Mouse (Mus musculus): Measurements from ENCODE around the gene Fjx1.

Gene Fjx1

GRCm38 (mm10) chr2:102451671-102452549 lies at the start of gene Fjx1:
TSS of gene Fjx1 (minus strand) at chr2:102452499.
- DNase-seq (ENCODE audit: low read depth in 1 of 2, low spot score in 2 of 2): no peak

GRCm38 (mm10) chr2:102500001-102500689 lies 47.8 kb upstream of the Fjx1 start:
- DNase-seq (ENCODE audit: low read depth in 1 of 2, low spot score in 2 of 2): no peak

- no peak for DNase-seq (ENCODE audit: low read depth in 1 of 2, low spot score in 2 of 2)
Observed at GRCm38 (mm10) chr2:102480738-102481137, 28.4 kb upstream of the Fjx1 start.

- no peak for DNase-seq (ENCODE audit: low read depth in 1 of 2, low spot score in 2 of 2)
Observed at GRCm38 (mm10) chr2:102476101-102476500, 23.8 kb upstream of the Fjx1 start.

- no peak for DNase-seq (ENCODE audit: low read depth in 1 of 2, low spot score in 2 of 2)
Observed at GRCm38 (mm10) chr2:102468645-102469044, 16.3 kb upstream of the Fjx1 start.

GRCm38 (mm10) chr2:102464342-102464732 lies 12.0 kb upstream of the Fjx1 start:
- no peak for DNase-seq (ENCODE audit: low read depth in 1 of 2, low spot score in 2 of 2)

GRCm38 (mm10) chr2:102463587-102464341 lies 11.5 kb upstream of the Fjx1 start:
- DNase-seq (ENCODE audit: low read depth in 1 of 2, low spot score in 2 of 2): no peak

GRCm38 (mm10) chr2:102461491-102461890 lies 9.2 kb upstream of the Fjx1 start:
- DNase-seq (ENCODE audit: low read depth in 1 of 2, low spot score in 2 of 2): no peak

- DNase-seq (ENCODE audit: low read depth in 1 of 2, low spot score in 2 of 2): no peak
Observed at GRCm38 (mm10) chr2:102455126-102455525, 2.8 kb upstream of the Fjx1 start.

GRCm38 (mm10) chr2:102453447-102453846 lies 1.1 kb upstream of the Fjx1 start:
- no peak for DNase-seq (ENCODE audit: low read depth in 1 of 2, low spot score in 2 of 2)

GRCm38 (mm10) chr2:102450761-102451670 lies 1.3 kb downstream of the Fjx1 start:
- no peak for DNase-seq (ENCODE audit: low read depth in 1 of 2, low spot score in 2 of 2)

- no peak for DNase-seq (ENCODE audit: low read depth in 1 of 2, low spot score in 2 of 2)
Observed at GRCm38 (mm10) chr2:102450248-102450760, 2.0 kb downstream of the Fjx1 start.

GRCm38 (mm10) chr2:102449630-102450247 lies 2.6 kb downstream of the Fjx1 start:
- DNase-seq (ENCODE audit: low read depth in 1 of 2, low spot score in 2 of 2): no peak

- DNase-seq (ENCODE audit: low read depth in 1 of 2, low spot score in 2 of 2): no peak
Observed at GRCm38 (mm10) chr2:102449056-102449455, 3.2 kb downstream of the Fjx1 start.

GRCm38 (mm10) chr2:102447831-102448230 lies 4.5 kb downstream of the Fjx1 start:
- no peak for DNase-seq (ENCODE audit: low read depth in 1 of 2, low spot score in 2 of 2)

- DNase-seq (ENCODE audit: low read depth in 1 of 2, low spot score in 2 of 2): no peak
Observed at GRCm38 (mm10) chr2:102446851-102447250, 5.4 kb downstream of the Fjx1 start.

GRCm38 (mm10) chr2:102437357-102438030 lies 14.8 kb downstream of the Fjx1 start:
- DNase-seq (ENCODE audit: low read depth in 1 of 2, low spot score in 2 of 2): no peak

- no peak for DNase-seq (ENCODE audit: low read depth in 1 of 2, low spot score in 2 of 2)
Observed at GRCm38 (mm10) chr2:102433879-102434278, 18.4 kb downstream of the Fjx1 start.

GRCm38 (mm10) chr2:102431084-102431483 lies 21.2 kb downstream of the Fjx1 start:
- DNase-seq (ENCODE audit: low read depth in 1 of 2, low spot score in 2 of 2): no peak
